Mouse (Mus musculus) liver, adult 2 months (tissue): Measurements from ENCODE around the gene Osbp2. TPM values are rescaled to one million over a fixed set of nuclear protein-coding genes. Genes with fewer than 3 reads are reported as not detected.

Experiments used
- DNase-seq: peaks from one replicate; pipeline ENCODE4 v3.0.0-alpha.2; 2011; ENCODE audit warnings: low read depth, low spot score; ENCODE audit errors: extremely low read depth
- H3K27ac ChIP-seq: fragments of 200-500 bp; replicated peaks from 2 replicates; pipeline ENCODE4 v1.5.1; 2012; ENCODE audit warnings: low read depth, mild to moderate bottlenecking, control low read depth, inconsistent platforms, low read length; ENCODE audit not compliant: insufficient read depth
- H3K27me3 ChIP-seq: fragments of 200-500 bp; 2 replicates; pipeline ENCODE4 v1.6.1; 2012; ENCODE audit warnings: mild to moderate bottlenecking, moderate library complexity, low read length, inconsistent platforms; ENCODE audit not compliant: control insufficient read depth, insufficient read depth
- H3K36me3 ChIP-seq: fragments of 200-500 bp; 2 replicates; pipeline ENCODE4 v1.6.1; 2012; ENCODE audit warnings: low read length, inconsistent platforms; ENCODE audit not compliant: control insufficient read depth, insufficient read depth
- H3K4me1 ChIP-seq: fragments of 200-500 bp; 2 replicates; pipeline ENCODE4 v1.6.1; 2011; ENCODE audit warnings: low read length; ENCODE audit not compliant: control insufficient read depth, insufficient read depth
- H3K4me3 ChIP-seq: fragments of 200-500 bp; 2 replicates; pipeline ENCODE4 v1.5.1; 2011; ENCODE audit warnings: low read depth, mild to moderate bottlenecking, control low read depth, low read length, moderate library complexity; ENCODE audit not compliant: insufficient read depth
- H3K79me2 ChIP-seq: fragments of 200-500 bp; 2 replicates; pipeline ENCODE4 v1.6.1; 2012; ENCODE audit warnings: inconsistent platforms, mild to moderate bottlenecking, low read length, moderate library complexity; ENCODE audit not compliant: control insufficient read depth, insufficient read depth
- H3K9ac ChIP-seq: fragments of 200-500 bp; 2 replicates; pipeline ENCODE4 v1.6.1; 2012; ENCODE audit warnings: low read depth, mild to moderate bottlenecking, control low read depth, inconsistent platforms, low read length
- CTCF ChIP-seq: fragments of 200-500 bp; IDR thresholded peaks from 2 replicates; pipeline ENCODE4 v1.5.1; 2011; ENCODE audit warnings: low read depth, low read length, control low read depth
- POLR2A ChIP-seq: fragments of 200-500 bp; IDR thresholded peaks from 2 replicates; pipeline ENCODE4 v1.6.1; 2011; ENCODE audit warnings: low read length, control low read depth; ENCODE audit not compliant: insufficient read depth; ENCODE audit errors: extremely low read depth
- WGBS: fragments of 180-500 bp; shearing (Covaris S2); methylation state at CpG from one replicate; pipeline ENCODE4 v1.1.7; 2018; 5-methylcytosine and 5-hydroxymethylcytosine counted together
- polyA plus RNA-seq: library from polyadenylated mRNA; depleted of rRNA; stranded (reverse); fragments of >200 nt; gene quantifications from 2 replicates; pipeline ENCODE4 v1.2.3, GENCODE M21; 2012
- total RNA-seq: library from RNA; depleted of rRNA; stranded (reverse); fragments of >200 nt; gene quantifications from 2 replicates; pipeline ENCODE4 v1.2.3, GENCODE M21; 2014

The Osbp2 gene
- total and polyA plus RNA-seq, 2 experiments, result 0.70 to 1.1 TPM

DNA sequence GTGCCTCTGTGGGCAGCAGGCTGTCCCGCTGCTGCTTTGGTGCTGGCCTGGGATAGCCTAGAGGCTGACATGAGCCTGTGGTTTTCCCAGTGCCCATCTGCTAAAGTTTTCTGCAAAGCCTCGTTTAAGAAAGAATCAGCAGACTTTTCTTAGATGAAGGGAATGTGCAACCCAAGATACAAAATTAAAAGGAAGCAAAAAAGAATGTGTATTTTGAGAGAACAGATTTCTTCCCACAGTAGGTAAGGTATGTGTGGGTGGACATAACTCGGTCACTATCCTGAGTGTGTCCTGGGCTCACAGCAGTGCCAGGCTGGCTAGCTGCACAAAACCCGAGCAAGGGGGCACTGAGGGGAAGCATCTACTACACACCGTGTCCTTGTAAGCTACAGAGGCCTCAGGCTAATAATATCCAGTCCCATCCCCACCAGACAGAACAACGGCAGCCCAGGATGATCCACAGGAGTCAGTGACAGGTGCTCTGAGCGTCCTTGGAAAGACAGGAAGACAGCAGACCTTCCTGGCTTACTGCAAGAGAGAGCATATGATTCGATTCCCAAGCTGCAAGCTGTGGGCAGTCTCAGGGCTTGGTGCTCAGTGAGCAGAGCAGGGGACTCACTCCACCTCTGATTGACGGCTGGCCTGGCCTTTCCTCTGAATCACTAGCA lies 136.1 kb downstream of the Osbp2 start:
- Histone ChIP-seq H3K4me1 (no peaks in the 10 kb centered on the region), H3K27me3 (no peaks in the 10 kb centered on the region), H3K4me3 (no peak overlapping the region), H3K79me2 (no peaks in the 10 kb centered on the region), H3K9ac (no peak overlapping the region), H3K27ac (no peak overlapping the region), H3K36me3 (no peaks in the 10 kb centered on the region)
- WGBS, result 73% methylated on average over 9 of the region's 9 CpGs
- TF ChIP-seq CTCF (no peak), POLR2A (no peak)
- no peak for DNase-seq

DNA sequence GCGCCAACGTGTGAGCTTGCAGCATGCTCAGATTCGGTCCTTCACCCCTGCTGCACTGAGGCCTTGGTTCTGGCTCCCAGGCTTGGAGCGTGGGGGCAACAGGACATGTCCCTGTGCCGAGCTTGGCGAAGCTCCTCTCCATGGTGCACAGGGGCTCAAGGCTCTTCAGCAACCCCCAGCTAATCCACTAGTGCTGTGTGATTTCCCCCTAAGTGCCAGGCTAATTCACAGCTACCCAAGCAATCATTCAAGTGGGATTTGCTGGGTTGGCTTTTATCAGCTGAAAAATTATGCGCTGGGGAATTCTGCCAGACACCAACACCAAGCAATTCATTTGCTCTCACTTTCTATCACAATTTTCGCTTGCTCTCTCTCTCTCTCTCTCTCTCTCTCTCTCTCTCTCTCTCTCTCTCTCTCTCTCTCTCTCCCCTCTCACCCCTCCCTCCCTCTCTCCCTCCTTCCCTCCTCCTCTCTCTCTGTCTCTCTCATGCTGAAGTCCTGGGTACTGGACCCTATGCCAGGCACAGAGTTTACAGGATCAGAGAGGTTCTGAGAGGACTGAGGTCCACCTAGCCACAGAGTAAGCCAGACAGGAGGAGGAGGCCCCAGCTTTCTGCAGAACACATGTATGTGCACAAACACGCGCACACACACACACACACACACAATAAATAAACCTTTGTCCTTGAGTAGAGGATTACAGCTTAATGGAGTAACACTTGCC lies 138.2 kb downstream of the Osbp2 start:
- H3K27ac ChIP-seq, result no peak overlapping the region
- DNase-seq, result no peak
- WGBS, result 68% methylated on average over 10 of the region's 10 CpGs
- no peak for TF ChIP-seq CTCF
- no peak for TF ChIP-seq POLR2A
- H3K79me2 ChIP-seq, result no peaks in the 10 kb centered on the region
- H3K27me3 ChIP-seq, result no peaks in the 10 kb centered on the region
- no peaks in the 10 kb centered on the region for H3K4me1 ChIP-seq
- H3K4me3 ChIP-seq, result no peak overlapping the region
- H3K36me3 ChIP-seq, result no peaks in the 10 kb centered on the region
- H3K9ac ChIP-seq, result no peak overlapping the region

- Histone ChIP-seq H3K27ac (no peak overlapping the region), H3K27me3 (no peaks in the 10 kb centered on the region), H3K4me3 (no peak overlapping the region), H3K79me2 (no peaks in the 10 kb centered on the region), H3K4me1 (no peaks in the 10 kb centered on the region), H3K9ac (no peak overlapping the region), H3K36me3 (no peaks in the 10 kb centered on the region)
- DNase-seq, result no peak
- WGBS, result 74% methylated on average over 5 of the region's 5 CpGs
- TF ChIP-seq CTCF, result no peak
- TF ChIP-seq POLR2A, result no peak
Measured at GRCm38 (mm10) chr11:3724726-3725125, 139.0 kb downstream of the Osbp2 start.

GRCm38 (mm10) chr11:3723910-3724309 lies 139.8 kb downstream of the Osbp2 start:
- WGBS, result 82% methylated on average over 4 of the region's 4 CpGs
- Histone ChIP-seq H3K9ac (no peak overlapping the region), H3K27ac (no peak overlapping the region), H3K4me3 (no peak overlapping the region), H3K36me3 (no peaks in the 10 kb centered on the region), H3K4me1 (no peaks in the 10 kb centered on the region), H3K79me2 (no peaks in the 10 kb centered on the region), H3K27me3 (no peaks in the 10 kb centered on the region)
- no peak for TF ChIP-seq CTCF
- TF ChIP-seq POLR2A, result no peak
- no peak for DNase-seq

DNA sequence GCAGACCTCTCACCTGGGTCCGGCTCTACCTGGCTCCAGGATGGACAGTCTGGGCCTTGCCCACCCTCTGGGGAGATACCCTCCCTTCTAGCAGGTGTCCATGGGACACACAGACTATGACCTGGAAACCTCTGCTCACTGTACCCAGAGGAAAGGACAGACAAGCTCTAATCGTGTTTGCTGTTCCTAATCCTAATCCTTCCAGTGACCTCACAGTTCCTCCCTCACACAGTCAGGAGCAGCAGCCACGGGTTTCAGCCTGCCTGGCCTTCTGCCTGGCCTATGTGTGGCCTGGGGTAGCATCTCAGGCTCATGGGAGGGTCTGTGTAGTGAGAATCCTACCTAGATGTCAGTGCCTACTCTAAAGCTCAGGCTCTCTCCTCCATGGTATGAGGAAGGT lies 140.8 kb downstream of the Osbp2 start:
- Histone ChIP-seq H3K79me2 (no peaks in the 10 kb centered on the region), H3K4me1 (no peaks in the 10 kb centered on the region), H3K4me3 (no peak overlapping the region), H3K9ac (no peak overlapping the region), H3K27ac (no peak overlapping the region), H3K36me3 (no peaks in the 10 kb centered on the region), H3K27me3 (no peaks in the 10 kb centered on the region)
- DNase-seq, result no peak
- WGBS, result 46% methylated on average over 3 of the region's 3 CpGs
- TF ChIP-seq POLR2A (no peak), CTCF (no peak)

DNA sequence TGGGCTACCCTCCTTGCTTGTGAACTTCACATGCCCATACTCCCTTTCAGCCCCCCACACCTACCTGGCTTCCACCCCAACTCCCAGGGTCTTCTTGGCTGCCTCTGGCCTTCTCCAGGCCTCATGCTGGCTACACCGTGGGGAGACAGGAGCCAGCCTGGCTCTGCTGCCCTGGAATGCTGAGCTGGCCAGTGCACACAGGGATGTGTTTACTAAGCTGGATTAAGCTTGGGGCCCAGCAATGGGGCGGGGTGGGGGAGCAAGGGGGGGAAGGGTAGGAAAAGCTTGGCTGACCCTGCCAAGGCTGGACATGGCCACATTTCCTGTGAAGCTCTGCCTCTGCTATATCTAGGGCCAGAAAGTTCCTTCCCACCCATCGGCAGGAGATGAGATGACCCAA lies 141.7 kb downstream of the Osbp2 start:
- no peak for DNase-seq
- no peak overlapping the region for H3K27ac ChIP-seq
- H3K36me3 ChIP-seq, result no peaks in the 10 kb centered on the region
- TF ChIP-seq CTCF, result no peak
- TF ChIP-seq POLR2A, result no peak
- 43% methylated on average over 3 of the region's 3 CpGs for WGBS
- no peaks in the 10 kb centered on the region for H3K4me1 ChIP-seq
- no peak overlapping the region for H3K4me3 ChIP-seq
- no peaks in the 10 kb centered on the region for H3K27me3 ChIP-seq
- H3K9ac ChIP-seq, result no peak overlapping the region
- H3K79me2 ChIP-seq, result no peaks in the 10 kb centered on the region
